ENCODE assay signal across 12 mouse cellular contexts in genomic region chr9:112744616-112745015, GRCm38 (mm10).
DNase-seq lines count a peak whose midpoint lies in the region.
"Had no signal": no experiment of that assay in that cellular context is flagged by ENCODE, and none has a peak within 500 bp of the region (broad histone marks: within the 10 kb centered on the region; RNA-seq: fewer than 3 reads in every experiment).

No protein-coding gene starts in this region.

- DNase-seq in layer of hippocampus, adult 11-12 months (ENCODE audit: low spot score): peak; percentile 19
- no peak for DNase-seq in layer of hippocampus, postnatal 36 days
- peak; percentile 49 for DNase-seq in layer of hippocampus, adult 9-11 months
- no peak for DNase-seq in layer of hippocampus, postnatal 10 days (ENCODE audit: low spot score in 2 of 2)
- DNase-seq in brain, adult 2 months (ENCODE audit: low read depth, low spot score): peak; percentile 66
- peak; percentile 5 for DNase-seq in skeletal muscle tissue, adult 2 months (ENCODE audit: low read depth, low spot score)
- DNase-seq: adrenal gland, postnatal 14 days; cerebellum, adult 18-20 months; cerebellum, adult 9-11 months; cerebellum, postnatal 36 days; heart, postnatal 10 days; heart, postnatal 4 days had no signal

Comparison
In these comparisons a context has a peak if more than half of its experiments do, and no peak if none do; other contexts are left out.
1. DNase-seq: peak in layer of hippocampus, adult 11-12 months (single experiment), layer of hippocampus, adult 9-11 months (single experiment), brain, adult 2 months (single experiment) and skeletal muscle tissue, adult 2 months (single experiment); none in layer of hippocampus, postnatal 36 days (0 of 2) and layer of hippocampus, postnatal 10 days (0 of 2).